Mouse (Mus musculus) brain, embryonic 14.5 days (tissue): Measurements from ENCODE around the gene Cnr2. TPM values are rescaled to one million over a fixed set of nuclear protein-coding genes. Genes with fewer than 3 reads are reported as not detected.

Source experiments
- DNase-seq: peaks from one replicate; pipeline ENCODE4 v3.0.0-alpha.2; 2011; ENCODE audit warnings: low read depth
- CTCF ChIP-seq: fragments of 200-500 bp; IDR thresholded peaks from 2 replicates; pipeline ENCODE4 v1.5.1; 2012; ENCODE audit warnings: inconsistent platforms, mild to moderate bottlenecking, moderate library complexity, borderline replicate concordance; ENCODE audit not compliant: insufficient read depth, insufficient read length; ENCODE audit errors: extremely low read depth
- POLR2A ChIP-seq: fragments of 200-500 bp; IDR thresholded peaks from 2 replicates; pipeline ENCODE4 v1.6.1; 2012; ENCODE audit warnings: mild to moderate bottlenecking, inconsistent platforms, borderline replicate concordance; ENCODE audit not compliant: poor library complexity, insufficient read depth, insufficient read length, severe bottlenecking; ENCODE audit errors: extremely low read depth
- polyA plus RNA-seq: library from polyadenylated mRNA; depleted of rRNA; stranded (reverse); fragments of >200 nt; gene quantifications from 2 replicates; pipeline ENCODE4 v1.2.3, GENCODE M21; 2012

Gene Cnr2
- polyA plus RNA-seq, 1 experiment: 0.25 TPM

DNA sequence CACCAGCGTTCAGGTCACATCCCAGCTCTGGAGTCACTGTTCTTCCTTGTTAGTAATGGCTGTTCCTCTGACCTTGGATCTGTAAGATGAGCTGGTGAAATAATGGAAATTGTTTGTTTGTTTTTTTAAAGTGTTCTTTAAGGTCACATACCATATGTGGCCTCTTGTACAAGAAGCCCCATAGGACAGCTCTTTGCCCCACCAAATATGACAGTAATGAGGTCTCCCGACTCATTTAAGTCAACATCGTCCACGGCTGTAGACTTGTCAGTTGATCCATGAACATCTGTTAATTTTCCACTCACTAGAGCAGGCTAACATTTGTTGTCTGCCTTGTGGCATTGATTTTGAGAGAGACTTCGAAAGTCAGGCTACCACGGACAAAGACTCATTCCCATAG, 16.2 kb upstream of the Cnr2 start:
- no peak for DNase-seq

DNA sequence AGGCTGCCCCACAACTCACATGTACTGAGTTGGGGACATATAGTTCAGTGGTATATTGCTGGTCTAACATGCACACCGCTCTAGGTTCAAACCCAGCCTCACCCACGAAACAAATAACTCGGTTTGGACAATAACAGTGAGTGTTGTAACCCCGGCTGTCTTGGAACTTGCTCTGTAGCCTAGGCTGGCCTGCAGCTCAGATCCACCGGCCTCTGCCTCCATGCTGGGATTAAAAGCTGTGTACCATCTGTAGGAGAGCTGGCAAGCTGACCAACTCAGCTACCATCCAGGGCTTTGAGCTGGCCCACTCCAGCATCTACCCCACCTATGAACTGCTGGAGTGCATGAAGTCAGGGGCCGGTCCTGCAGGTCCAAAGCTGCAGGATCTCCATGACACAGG, 15.2 kb upstream of the Cnr2 start:
- no peak for TF ChIP-seq POLR2A
- no peak for TF ChIP-seq CTCF
- DNase-seq: no peak

More for the DNA sequence above, 16.2 kb upstream of the Cnr2 start:
- TF ChIP-seq POLR2A (no peak), CTCF (no peak)

DNA sequence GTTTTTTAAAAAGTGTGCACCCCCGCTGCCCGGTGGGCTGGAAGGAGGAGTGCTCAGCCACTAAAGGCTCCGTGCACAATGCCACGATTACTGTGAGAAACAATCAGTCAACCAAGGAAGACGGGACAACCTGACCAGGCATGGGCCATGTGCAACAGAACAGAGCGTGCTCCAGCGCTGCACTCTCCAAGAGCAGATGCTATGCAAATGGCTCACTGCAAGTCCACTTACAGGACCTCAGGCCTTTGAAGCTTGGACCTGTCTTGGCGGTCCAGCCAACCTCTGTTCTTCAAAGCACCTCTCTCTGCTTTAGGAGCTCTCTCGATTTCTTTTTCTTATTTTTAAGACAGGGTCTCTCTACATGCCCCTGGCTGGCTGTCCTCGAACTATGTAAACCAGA, 14.6 kb upstream of the Cnr2 start:
- TF ChIP-seq POLR2A (no peak), CTCF (no peak)

DNA sequence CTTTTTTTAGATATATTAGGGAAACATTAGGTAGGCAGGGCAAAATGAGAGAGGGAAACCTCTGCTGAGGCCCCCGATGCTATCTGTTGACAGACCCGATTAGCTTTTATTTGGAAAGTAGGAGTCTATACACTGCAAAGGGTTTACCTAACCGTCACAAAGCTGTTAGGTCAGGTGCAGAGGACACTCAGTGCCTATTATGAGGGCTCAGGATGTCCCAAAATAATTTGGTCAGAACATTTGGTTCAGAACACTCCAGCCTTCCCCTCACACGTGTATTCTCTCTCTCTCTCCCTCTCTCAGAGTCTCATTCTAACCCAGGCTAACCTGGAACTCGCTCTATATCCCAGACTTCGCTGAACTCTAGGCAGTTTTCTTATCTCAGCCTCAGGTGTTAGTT, 13.2 kb upstream of the Cnr2 start:
- TF ChIP-seq POLR2A: no peak
- TF ChIP-seq CTCF: no peak
- no peak for DNase-seq

More for the DNA sequence above, 14.6 kb upstream of the Cnr2 start:
- DNase-seq: no peak

DNA sequence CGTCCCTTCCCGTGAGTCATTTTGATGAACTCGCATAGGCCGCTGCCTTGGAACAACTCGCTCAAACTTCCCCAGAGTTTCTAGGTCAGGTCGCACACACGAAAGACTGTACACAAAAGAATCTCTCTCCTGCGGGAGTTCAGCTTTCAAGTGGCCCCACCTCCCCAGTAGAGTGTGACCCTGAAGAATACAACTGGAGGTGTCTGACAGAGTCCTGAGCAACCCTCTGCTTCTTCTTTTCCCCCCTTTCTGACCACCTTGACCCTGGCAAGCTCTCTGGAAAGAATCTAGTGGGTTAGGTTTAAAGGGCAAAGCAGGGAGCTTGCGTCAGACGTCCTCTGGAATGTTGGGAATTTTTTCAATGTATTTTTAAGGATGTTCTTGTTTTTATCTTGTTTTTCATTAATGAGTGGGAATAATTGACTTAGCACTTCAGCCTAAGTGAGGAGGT, 11.8 kb upstream of the Cnr2 start:
- TF ChIP-seq CTCF: no peak
- TF ChIP-seq POLR2A: no peak
- no peak for DNase-seq

DNA sequence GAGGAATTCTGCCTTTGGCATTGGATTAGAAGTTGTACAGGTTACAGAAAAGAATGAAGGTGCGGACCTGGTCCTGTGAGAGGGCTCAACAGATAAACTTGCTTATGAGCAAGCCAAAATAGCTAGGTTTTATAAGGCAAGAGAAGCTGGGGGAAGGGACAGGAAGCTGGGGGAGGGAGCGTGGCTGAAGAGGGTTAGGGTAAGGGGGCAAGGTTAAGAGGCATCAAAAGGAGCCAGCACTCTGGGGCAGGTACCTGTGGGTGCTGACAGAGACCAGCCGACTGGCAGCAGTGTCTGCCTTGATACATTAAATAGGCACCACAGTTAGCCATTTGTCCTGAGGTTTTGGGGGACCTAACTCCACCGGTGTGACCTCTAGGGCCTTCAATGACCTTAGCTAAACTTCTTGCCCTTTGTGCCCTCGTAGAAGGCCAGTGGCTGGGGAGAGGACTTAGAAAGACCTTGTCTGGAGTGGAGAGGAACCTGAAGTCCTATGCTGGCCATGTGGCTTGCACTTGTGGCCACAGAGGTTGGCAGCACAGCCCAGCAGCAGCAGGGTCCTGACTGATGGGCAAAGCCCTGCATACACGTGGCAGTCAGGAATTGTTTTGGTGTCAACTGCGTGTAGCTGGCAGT, 11.2 kb upstream of the Cnr2 start:
- no peak for DNase-seq
- TF ChIP-seq POLR2A (no peak), CTCF (no peak)

DNA sequence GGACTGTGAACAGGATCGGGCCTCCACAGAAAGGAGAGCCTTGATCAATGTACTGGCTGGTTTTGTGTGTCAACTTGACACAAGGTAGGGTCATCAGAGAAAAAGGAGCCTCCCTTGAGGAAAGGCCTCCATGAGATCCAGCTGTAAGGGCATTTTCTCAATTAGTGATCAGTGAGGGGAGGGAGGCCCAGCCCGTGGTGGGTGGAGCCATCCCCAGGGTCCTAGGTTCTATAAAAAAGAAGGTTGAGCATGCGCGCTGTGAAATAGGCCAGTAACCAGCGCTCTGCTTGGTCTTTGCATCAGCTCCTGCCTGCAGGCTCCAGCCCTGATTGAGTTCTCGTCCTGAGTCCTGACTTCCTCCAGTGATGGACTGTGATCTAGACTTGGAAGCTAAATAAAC, 10.7 kb upstream of the Cnr2 start:
- TF ChIP-seq CTCF (no peak), POLR2A (no peak)
- DNase-seq: no peak

DNA sequence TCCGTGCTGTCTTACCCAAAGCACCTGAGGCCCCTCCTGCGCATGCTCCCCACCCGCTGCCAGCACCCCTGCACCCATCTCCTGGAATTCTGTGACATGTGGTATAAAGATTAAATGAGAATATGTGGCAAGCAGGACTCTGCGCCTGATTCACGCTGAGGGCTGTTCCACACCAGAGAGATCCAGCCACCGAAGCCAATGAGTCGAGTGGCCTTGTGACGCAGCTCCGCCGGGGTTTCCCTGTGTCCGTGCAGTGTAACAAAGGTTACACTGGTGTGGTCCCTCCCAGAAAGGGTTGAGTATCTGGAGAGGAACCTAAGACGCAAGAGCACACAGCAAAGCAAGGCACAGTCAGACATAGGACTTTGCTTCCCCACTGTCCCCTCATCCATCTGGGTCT, 9.5 kb upstream of the Cnr2 start:
- DNase-seq: no peak
- TF ChIP-seq CTCF (no peak), POLR2A (no peak)

DNA sequence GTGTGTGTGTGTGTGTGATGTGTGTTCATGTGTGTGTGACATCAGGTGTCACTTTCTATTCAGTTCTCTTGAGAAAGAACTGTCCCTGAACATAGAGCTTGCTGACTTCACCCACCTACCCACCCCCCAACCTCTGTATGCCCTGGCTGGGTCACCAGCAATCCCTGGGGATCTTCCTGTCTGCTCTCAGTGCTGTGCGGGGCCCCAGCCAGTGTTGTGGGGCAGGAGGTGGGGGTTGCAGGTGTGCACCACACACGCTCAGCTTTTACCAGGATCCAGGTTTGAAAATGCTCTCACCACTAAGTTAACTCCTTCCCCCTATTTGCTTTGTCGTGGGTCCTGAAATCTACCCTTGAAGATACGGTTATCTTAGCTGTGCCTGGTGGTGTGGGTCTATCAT, 9.0 kb upstream of the Cnr2 start:
- TF ChIP-seq CTCF (no peak), POLR2A (no peak)
- no peak for DNase-seq

DNA sequence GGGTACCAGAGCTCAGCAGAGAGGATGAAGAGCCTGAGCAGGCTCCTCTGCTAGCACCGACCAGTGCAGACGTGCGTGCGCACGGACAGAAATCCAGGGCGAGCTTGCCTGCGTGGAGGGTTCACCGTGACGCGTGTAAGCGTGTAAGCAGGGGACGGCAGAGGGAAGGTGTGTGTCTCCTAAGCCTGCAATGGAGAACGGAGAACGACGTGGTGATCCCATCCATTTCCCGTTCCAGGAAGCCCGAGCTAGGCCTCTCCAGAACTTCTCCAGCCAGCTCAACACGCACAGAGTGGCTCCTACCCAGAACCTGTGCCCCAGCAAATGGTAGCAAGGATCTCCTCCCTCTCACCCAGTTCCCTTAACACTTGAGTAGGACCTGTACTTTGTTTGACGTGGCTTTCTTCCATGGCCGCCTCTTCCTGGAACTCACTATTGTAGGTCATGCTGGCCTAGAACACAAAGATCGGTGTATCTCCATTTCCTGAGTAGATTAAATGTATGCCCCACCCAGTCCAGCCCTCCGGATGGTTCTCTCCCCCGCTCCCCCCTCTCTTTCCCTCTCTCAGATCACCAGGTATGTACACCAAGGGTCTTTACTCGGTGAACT, 6.6 kb upstream of the Cnr2 start:
- TF ChIP-seq POLR2A (no peak), CTCF (no peak)
- no peak for DNase-seq

DNA sequence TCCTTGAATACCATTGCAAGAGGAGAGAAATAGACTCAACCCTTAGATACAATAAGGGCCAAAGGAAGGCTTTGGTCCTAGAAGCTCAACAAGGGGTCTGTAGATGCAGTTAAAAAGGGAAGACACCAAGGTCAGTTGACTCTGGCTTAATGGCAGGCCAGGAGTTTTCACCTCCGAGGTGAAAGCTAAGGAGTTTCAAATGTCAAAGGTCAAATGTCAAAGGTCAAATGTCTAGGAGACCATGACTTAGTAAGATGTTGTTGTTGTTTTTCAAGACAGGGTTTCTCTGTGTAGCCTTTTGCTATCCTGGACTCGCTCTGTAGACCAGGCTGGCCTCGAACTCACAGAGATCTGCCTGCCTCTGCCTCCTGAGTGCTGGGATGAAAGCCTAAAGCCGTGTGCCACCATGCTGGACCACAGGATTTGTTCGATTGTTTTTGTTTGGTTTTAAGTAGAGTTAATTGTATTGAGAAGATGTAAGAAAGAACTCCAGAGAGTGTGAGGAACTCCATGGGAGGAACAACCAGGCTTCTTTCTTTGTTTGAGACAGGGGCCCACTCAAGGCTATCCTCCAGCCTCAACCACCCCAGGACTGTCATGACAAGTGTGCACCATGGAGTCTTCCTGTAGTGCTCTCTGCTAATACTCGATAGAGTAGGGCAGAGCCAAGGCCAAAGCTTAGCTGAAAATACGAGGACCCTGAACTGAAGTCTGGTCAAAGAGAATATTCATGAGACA, 5.9 kb upstream of the Cnr2 start:
- no peak for DNase-seq

More for the DNA sequence above, 5.9 kb upstream of the Cnr2 start:
- TF ChIP-seq CTCF (no peak), POLR2A (no peak)
